Mouse (Mus musculus): Measurements from ENCODE around the gene Gm45711. TPM values are rescaled to one million over a fixed set of nuclear protein-coding genes. Genes with fewer than 3 reads are reported as not detected.

Gene Gm45711
- total and polyA plus RNA-seq, 3 experiments = not detected

DNA sequence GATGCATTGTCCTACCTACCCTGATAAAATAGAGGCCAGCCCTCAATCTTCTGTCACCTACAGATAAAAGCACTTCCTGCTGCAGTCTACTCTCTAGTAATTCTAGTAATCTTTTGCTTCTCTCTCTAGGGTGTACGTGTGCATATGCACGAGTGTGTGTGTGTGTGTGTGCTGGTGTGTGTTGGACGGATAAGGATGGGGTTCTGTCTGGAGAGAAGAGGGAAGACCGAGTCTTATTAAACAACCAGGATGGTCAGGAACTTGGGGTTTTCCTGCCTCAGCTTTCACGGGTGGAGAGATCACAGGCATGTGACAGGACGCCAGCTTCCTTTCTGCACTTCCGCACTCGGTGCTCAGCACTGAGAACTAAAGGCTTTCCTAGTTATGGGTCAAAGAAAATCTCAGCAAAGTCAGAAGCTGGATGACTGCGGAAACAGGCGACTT lies 70.4 kb downstream of the Gm45711 start (continued):
- TF ChIP-seq ETS1 (IDR thresholded peaks at IDR 0.05; ENCODE audit: low read depth, low read length) = peak; percentile 85
- no peak for TF ChIP-seq UBTF (IDR thresholded peaks at IDR 0.05; ENCODE audit: borderline replicate concordance, insufficient read depth, low read depth, low read length)

- Histone ChIP-seq H3K9me3 (replicated peaks; ENCODE audit: insufficient read depth, low read length) (no peaks in the 10 kb centered on the region), H3K9ac (ENCODE audit: control insufficient read depth, low read depth, low read length, poor library complexity, severe bottlenecking) (no peak overlapping the region), H3K4me3 (ENCODE audit: control insufficient read depth in 1 of 2, insufficient read depth in 1 of 2, low read depth in 2 of 2, low read length in 2 of 2) (no peak overlapping the region), H3K27ac (ENCODE audit: control insufficient read depth, low read depth, low read length) (no peak overlapping the region), H3K36me3 (ENCODE audit: control insufficient read depth in 1 of 2, insufficient read depth in 2 of 2, low read length in 2 of 2) (peaks cover 9 to 16% of the 10 kb centered on the region in 2 experiments; a peak in 3 of 4 replicates), H3K79me2 (ENCODE audit: control insufficient read depth, insufficient read depth, low read length, poor library complexity) (no peaks in the 10 kb centered on the region), H3K4me1 (ENCODE audit: control insufficient read depth in 1 of 2, insufficient read depth in 2 of 2, low read length in 2 of 2) (peaks cover 17 to 26% of the 10 kb centered on the region in 2 experiments), H3K27me3 (ENCODE audit: control insufficient read depth in 1 of 2, insufficient read depth in 2 of 2, low read length in 2 of 2) (no peaks in the 10 kb centered on the region)
- DNase-seq (ENCODE audit: low read depth, low spot score) = no peak
- peak; percentile 3 to 26 (median 10); a peak in 3 of 6 replicates for TF ChIP-seq CTCF (IDR thresholded peaks at IDR 0.05 in 2 of 3, conservative IDR thresholded peaks at IDR 0.05 in 1 of 3; ENCODE audit: control insufficient read depth in 1 of 3, insufficient read depth in 1 of 3, low read depth in 2 of 3, low read length in 3 of 3, poor library complexity in 1 of 3, severe bottlenecking in 1 of 3)
- TF ChIP-seq MYC (IDR thresholded peaks at IDR 0.05; ENCODE audit: low read depth, low read length) = no peak
Measured at GRCm38 (mm10) chr8:104234573-104234972, 75.3 kb downstream of the Gm45711 start.

- no peak for DNase-seq (ENCODE audit: low read depth, low spot score)
- Histone ChIP-seq H3K4me3 (ENCODE audit: control insufficient read depth in 1 of 2, insufficient read depth in 1 of 2, low read depth in 2 of 2, low read length in 2 of 2) (no peak overlapping the region), H3K79me2 (ENCODE audit: control insufficient read depth, insufficient read depth, low read length, poor library complexity) (no peaks in the 10 kb centered on the region), H3K27me3 (ENCODE audit: control insufficient read depth in 1 of 2, insufficient read depth in 2 of 2, low read length in 2 of 2) (no peaks in the 10 kb centered on the region), H3K9ac (ENCODE audit: control insufficient read depth, low read depth, low read length, poor library complexity, severe bottlenecking) (no peak overlapping the region), H3K36me3 (ENCODE audit: control insufficient read depth in 1 of 2, insufficient read depth in 2 of 2, low read length in 2 of 2) (peaks cover 9 to 10% of the 10 kb centered on the region in 2 experiments; a peak in 3 of 4 replicates), H3K9me3 (replicated peaks; ENCODE audit: insufficient read depth, low read length) (no peaks in the 10 kb centered on the region), H3K27ac (ENCODE audit: control insufficient read depth, low read depth, low read length) (no peak overlapping the region), H3K4me1 (ENCODE audit: control insufficient read depth in 1 of 2, insufficient read depth in 2 of 2, low read length in 2 of 2) (peaks cover 10 to 15% of the 10 kb centered on the region in 2 experiments)
- TF ChIP-seq MXI1 (IDR thresholded peaks at IDR 0.05; ENCODE audit: low read depth, low read length) (no peak), TCF12 (IDR thresholded peaks at IDR 0.05; ENCODE audit: low read depth, low read length) (no peak), RCOR1 (IDR thresholded peaks at IDR 0.05; ENCODE audit: low read depth, low read length) (no peak)
Measured at GRCm38 (mm10) chr8:104232919-104233318, 77.0 kb downstream of the Gm45711 start.

DNA sequence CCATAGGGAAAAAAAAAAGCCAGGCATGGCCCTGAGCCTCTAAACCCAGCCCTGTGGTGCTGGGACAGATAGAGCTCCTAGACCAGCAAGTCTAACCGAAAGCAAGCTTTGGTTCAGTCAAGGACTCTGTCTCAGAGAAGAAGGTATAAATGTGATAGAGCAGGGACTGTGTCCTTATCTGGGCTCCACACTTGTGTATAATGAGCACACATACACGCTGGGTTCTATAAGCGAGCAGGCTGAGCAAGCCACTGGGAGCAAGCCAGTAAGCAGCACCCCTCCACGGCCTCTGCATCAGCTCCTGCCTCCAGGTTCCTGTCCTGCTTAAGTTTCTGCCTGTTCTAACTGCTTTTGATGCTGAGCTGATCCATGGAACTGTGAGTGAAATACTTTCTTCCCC lies 77.8 kb downstream of the Gm45711 start:
- Histone ChIP-seq H3K27ac (ENCODE audit: control insufficient read depth, low read depth, low read length) (no peak overlapping the region; the same call in none of the 2 replicates), H3K79me2 (ENCODE audit: control insufficient read depth, insufficient read depth, low read length, poor library complexity) (no peaks in the 10 kb centered on the region), H3K9ac (ENCODE audit: control insufficient read depth, low read depth, low read length, poor library complexity, severe bottlenecking) (no peak overlapping the region), H3K27me3 (ENCODE audit: control insufficient read depth in 1 of 2, insufficient read depth in 2 of 2, low read length in 2 of 2) (no peaks in the 10 kb centered on the region), H3K9me3 (replicated peaks; ENCODE audit: insufficient read depth, low read length) (no peaks in the 10 kb centered on the region), H3K36me3 (ENCODE audit: control insufficient read depth in 1 of 2, insufficient read depth in 2 of 2, low read length in 2 of 2) (peaks cover 9 to 10% of the 10 kb centered on the region in 2 experiments), H3K4me3 (ENCODE audit: control insufficient read depth in 1 of 2, insufficient read depth in 1 of 2, low read depth in 2 of 2, low read length in 2 of 2) (no peak overlapping the region), H3K4me1 (ENCODE audit: control insufficient read depth in 1 of 2, insufficient read depth in 2 of 2, low read length in 2 of 2) (peaks cover 10 to 15% of the 10 kb centered on the region in 2 experiments)
- DNase-seq (ENCODE audit: low read depth, low spot score) = peak; percentile 61
- TF ChIP-seq ETS1 (IDR thresholded peaks at IDR 0.05; ENCODE audit: low read depth, low read length) = no peak
- TF ChIP-seq EP300 (IDR thresholded peaks at IDR 0.05; ENCODE audit: low read depth in 1 of 2, low read length in 2 of 2) = 0 out of 4 replicates have a peak, but pooled peaks of 1 of the 2 experiments have one; percentile 21
- no peak for TF ChIP-seq TBP (IDR thresholded peaks at IDR 0.05; ENCODE audit: low read depth, low read length)
- 0 out of 2 replicates have a peak, but pooled peaks have one; percentile 31 for TF ChIP-seq GATA1 (IDR thresholded peaks at IDR 0.05; ENCODE audit: low read depth, low read length)
- no peak for TF ChIP-seq HCFC1 (IDR thresholded peaks at IDR 0.05; ENCODE audit: low read depth, low read length)

Other genes with a start within 250 kb of the Gm45711 start
- not detected in 2 replicates for gene Cdh5, start 208.5 kb downstream of the Gm45711 start, total RNA-seq (2012; rRNA removed)
- gene Cdh5, start 208.5 kb downstream of the Gm45711 start, polyA plus RNA-seq (2012; ENCODE audit: insufficient read depth in 1 of 2, insufficient read length in 2 of 2, low read depth in 1 of 2, low replicate concordance in 2 of 2, missing spikeins in 1 of 2) = not detected
- not detected in 2 replicates for gene Bean1, start 139.6 kb downstream of the Gm45711 start, total RNA-seq (2012; rRNA removed)
- gene Bean1, start 139.6 kb downstream of the Gm45711 start, polyA plus RNA-seq (2012; ENCODE audit: insufficient read depth in 1 of 2, insufficient read length in 2 of 2, low read depth in 1 of 2, low replicate concordance in 2 of 2, missing spikeins in 1 of 2) = not detected
- 17.6 and 18.6 TPM in 2 replicates for gene Tk2, start 61.5 kb downstream of the Gm45711 start, total RNA-seq (2012; rRNA removed)
- 10 to 100 TPM in 1 of 2 experiments, not detected in 1; 26.8 TPM for gene Tk2, start 61.5 kb downstream of the Gm45711 start, polyA plus RNA-seq (2012; ENCODE audit: insufficient read depth in 1 of 2, insufficient read length in 2 of 2, low read depth in 1 of 2, low replicate concordance in 2 of 2, missing spikeins in 1 of 2)
- gene Cklf, start 59.2 kb downstream of the Gm45711 start, total RNA-seq (2012; rRNA removed) = 26.9 and 30.1 TPM in 2 replicates
- 10 to 100 TPM in 1 of 2 experiments, not detected in 1; 27.1 TPM for gene Cklf, start 59.2 kb downstream of the Gm45711 start, polyA plus RNA-seq (2012; ENCODE audit: insufficient read depth in 1 of 2, insufficient read length in 2 of 2, low read depth in 1 of 2, low replicate concordance in 2 of 2, missing spikeins in 1 of 2)
- gene Cmtm2a, start 16.9 kb downstream of the Gm45711 start, total RNA-seq (2012; rRNA removed) = not detected in 2 replicates
- gene Cmtm2a, start 16.9 kb downstream of the Gm45711 start, polyA plus RNA-seq (2012; ENCODE audit: insufficient read depth in 1 of 2, insufficient read length in 2 of 2, low read depth in 1 of 2, low replicate concordance in 2 of 2, missing spikeins in 1 of 2) = not detected
- not detected in 2 replicates for gene Cmtm1, start 64 bp upstream of the Gm45711 start, total RNA-seq (2012; rRNA removed)
- gene Cmtm1, start 64 bp upstream of the Gm45711 start, polyA plus RNA-seq (2012; ENCODE audit: insufficient read depth in 1 of 2, insufficient read length in 2 of 2, low read depth in 1 of 2, low replicate concordance in 2 of 2, missing spikeins in 1 of 2) = not detected
- gene Gm11020, start 11.5 kb upstream of the Gm45711 start, total RNA-seq (2012; rRNA removed) = not detected in 2 replicates
- gene Gm11020, start 11.5 kb upstream of the Gm45711 start, polyA plus RNA-seq (2012; ENCODE audit: insufficient read depth in 1 of 2, insufficient read length in 2 of 2, low read depth in 1 of 2, low replicate concordance in 2 of 2, missing spikeins in 1 of 2) = not detected
- not detected in 2 replicates for gene Cmtm2b, start 12.1 kb upstream of the Gm45711 start, total RNA-seq (2012; rRNA removed)
- not detected for gene Cmtm2b, start 12.1 kb upstream of the Gm45711 start, polyA plus RNA-seq (2012; ENCODE audit: insufficient read depth in 1 of 2, insufficient read length in 2 of 2, low read depth in 1 of 2, low replicate concordance in 2 of 2, missing spikeins in 1 of 2)
- 13.2 and 17.9 TPM in 2 replicates for gene Cmtm3, start 29.3 kb upstream of the Gm45711 start, total RNA-seq (2012; rRNA removed)
- gene Cmtm3, start 29.3 kb upstream of the Gm45711 start, polyA plus RNA-seq (2012; ENCODE audit: insufficient read depth in 1 of 2, insufficient read length in 2 of 2, low read depth in 1 of 2, low replicate concordance in 2 of 2, missing spikeins in 1 of 2) = 10 to 100 TPM in 1 of 2 experiments, not detected in 1; 56.3 TPM
- gene Cmtm4, start 85.7 kb upstream of the Gm45711 start, total RNA-seq (2012; rRNA removed) = 6.4 and 6.5 TPM in 2 replicates
- gene Cmtm4, start 85.7 kb upstream of the Gm45711 start, polyA plus RNA-seq (2012; ENCODE audit: insufficient read depth in 1 of 2, insufficient read length in 2 of 2, low read depth in 1 of 2, low replicate concordance in 2 of 2, missing spikeins in 1 of 2) = 10 to 100 TPM; 12.0 to 31.1 TPM
- gene Dync1li2, start 133.0 kb upstream of the Gm45711 start, total RNA-seq (2012; rRNA removed) = 19.3 and 22.4 TPM in 2 replicates
- 10 to 100 TPM in 1 of 2 experiments, not detected in 1; 23.8 TPM for gene Dync1li2, start 133.0 kb upstream of the Gm45711 start, polyA plus RNA-seq (2012; ENCODE audit: insufficient read depth in 1 of 2, insufficient read length in 2 of 2, low read depth in 1 of 2, low replicate concordance in 2 of 2, missing spikeins in 1 of 2)
- gene Terb1, start 199.8 kb upstream of the Gm45711 start, total RNA-seq (2012; rRNA removed) = not detected in 2 replicates
- not detected for gene Terb1, start 199.8 kb upstream of the Gm45711 start, polyA plus RNA-seq (2012; ENCODE audit: insufficient read depth in 1 of 2, insufficient read length in 2 of 2, low read depth in 1 of 2, low replicate concordance in 2 of 2, missing spikeins in 1 of 2)
- gene Nae1, start 224.6 kb upstream of the Gm45711 start, total RNA-seq (2012; rRNA removed) = 41.9 and 49.7 TPM in 2 replicates
- gene Nae1, start 224.6 kb upstream of the Gm45711 start, polyA plus RNA-seq (2012; ENCODE audit: insufficient read depth in 1 of 2, insufficient read length in 2 of 2, low read depth in 1 of 2, low replicate concordance in 2 of 2, missing spikeins in 1 of 2) = 10 to 100 TPM in 1 of 2 experiments, not detected in 1; 39.2 TPM
- 2.9 and 3.1 TPM in 2 replicates for gene Car7, start 224.6 kb upstream of the Gm45711 start, total RNA-seq (2012; rRNA removed)
- gene Car7, start 224.6 kb upstream of the Gm45711 start, polyA plus RNA-seq (2012; ENCODE audit: insufficient read depth in 1 of 2, insufficient read length in 2 of 2, low read depth in 1 of 2, low replicate concordance in 2 of 2, missing spikeins in 1 of 2) = 1 to 10 TPM in 1 of 2 experiments, not detected in 1; 2.4 TPM

Data from MEL (cell line).